Mouse (Mus musculus): ENCODE data around the gene Gm5039. TPM values are rescaled to one million over a fixed set of nuclear protein-coding genes. Genes with fewer than 3 reads are reported as not detected.
"Not testable (repeated sequence)": the region's sequence is repeated elsewhere in the genome, so short reads cannot be mapped to it uniquely, and the experiment has no call there.

Gene Gm5039
- polyA plus RNA-seq, 1 experiment from 2014 or later = not detected

GRCm38 (mm10) chr12:88274400-88274799 is 49.4 kb downstream of the Gm5039 start, which contains the start of gene Gm5662:
Gene Gm5662 (minus strand): TSS chr12:88274500.
- not testable (repeated sequence) for H3K36me3 ChIP-seq (ENCODE audit: inconsistent target); H3K4me3 ChIP-seq (ENCODE audit: inconsistent target); H3K79me2 ChIP-seq (ENCODE audit: inconsistent target); H3K27ac ChIP-seq
- 88% methylated on average over 3 of the region's 5 CpGs for WGBS (ENCODE audit: missing documents)

Other genes with a start within 250 kb of the Gm5039 start
- not detected in 3 replicates for gene Gm16368, start 240.3 kb downstream of the Gm5039 start, polyA plus RNA-seq (2018)
- gene Gm10436, start 141.9 kb downstream of the Gm5039 start, polyA plus RNA-seq (2018) = not detected in 3 replicates
- not detected in 3 replicates for gene Gm8332, start 73.9 kb downstream of the Gm5039 start, polyA plus RNA-seq (2018)
- not detected in 3 replicates for gene Gm5662, start 49.5 kb downstream of the Gm5039 start, polyA plus RNA-seq (2018)
- gene Adck1, start 36.5 kb upstream of the Gm5039 start, polyA plus RNA-seq (2018) = 6.7 to 16.1 TPM (median 12.1 TPM) in 3 replicates